Comparison of ENCODE assay signal across 8 mouse cellular contexts in genomic region chr10:88727128-88727527, GRCm38 (mm10). TPM values are rescaled to one million over a fixed set of nuclear protein-coding genes. Genes with fewer than 3 reads are reported as not detected.
DNase-seq lines count a peak whose midpoint lies in the region.

No protein-coding gene starts in this region.

- intact Hi-C loops in left cerebral cortex, postnatal 36 days (cut with DNase I), result loop anchor here (1.0 kb wide), 1 partner anchor 348 kb away; the partner anchor contains the start of genes Dram1 and Gnptab

- peak; percentile 13 for DNase-seq in heart, adult 8-10 months (ENCODE audit: low spot score)
- no peak for DNase-seq in heart, adult 9 months (ENCODE audit: low spot score in 2 of 2)
- DNase-seq in 3134 (ENCODE audit: extremely low read depth, insufficient read length, low spot score) (peak; percentile 37), MN1 (ENCODE audit: low spot score) (peak; percentile 71)
- peak; percentile 25 to 32 for DNase-seq in frontal cortex, postnatal 10 days (ENCODE audit: low spot score in 2 of 2)
- DNase-seq in left cerebral cortex, postnatal 36 days (ENCODE audit: low spot score in 2 of 2), result peak; percentile 42 to 45
- DNase-seq in right cerebral cortex, postnatal 10 days (ENCODE audit: low spot score in 2 of 2), result peak; percentile 68 to 78
- DNase-seq in gastrocnemius, postnatal 10 days, result no peak

RNA-seq across cellular contexts. Expression of gene Arl1, which starts 3.5 kb away (rescaled TPM):
- 10 to 100 TPM; 81.8 to 94.7 (median 91.7) TPM for total RNA-seq in heart, adult 8-10 months (2022)
- total RNA-seq in left cerebral cortex, postnatal 36 days (2021), result 100 to 1,000 TPM; 127 TPM
- 10 to 100 TPM; 88.4 to 93.2 TPM for total RNA-seq in gastrocnemius, postnatal 10 days (2021)

RNA-seq across cellular contexts. Expression of gene Spic, which starts 42.3 kb away (rescaled TPM):
- total RNA-seq in heart, adult 8-10 months (2022), result under 1 TPM in 1 of 4 experiments, not detected in 3; 0.34 TPM
- total RNA-seq in left cerebral cortex, postnatal 36 days (2021), result not detected
- under 1 TPM in 1 of 2 experiments, not detected in 1; 0.27 TPM for total RNA-seq in gastrocnemius, postnatal 10 days (2021)

Comparison
In these comparisons a context has a peak if more than half of its experiments do, and no peak if none do; other contexts are left out.
1. DNase-seq: peak in heart, adult 8-10 months (single experiment), 3134 (single experiment), MN1 (single experiment), frontal cortex, postnatal 10 days (2 of 2), left cerebral cortex, postnatal 36 days (2 of 2) and right cerebral cortex, postnatal 10 days (2 of 2); none in heart, adult 9 months (0 of 2) and gastrocnemius, postnatal 10 days (single experiment).